Mouse (Mus musculus) frontal cortex, adult 2 months (tissue): Measurements from ENCODE around the gene Blvrb. TPM values are rescaled to one million over a fixed set of nuclear protein-coding genes. Genes with fewer than 3 reads are reported as not detected.

Experiments
- DNase-seq, 2 experiments: peaks; one replicate each; pipeline ENCODE4 v3.0.0; 2022; ENCODE audit warnings: low spot score in 1 of 2; ENCODE audit errors: extremely low spot score in 1 of 2
- polyA plus RNA-seq: library from polyadenylated mRNA; depleted of rRNA; stranded (reverse); fragments of >200 nt; gene quantifications from 2 replicates; pipeline ENCODE4 v1.2.3, GENCODE M21; 2012

Gene Blvrb
- polyA plus RNA-seq, 1 experiment, result 21.4 TPM

GRCm38 (mm10) chr7:27448421-27449206 lies 836 bp downstream of the Blvrb start:
- peak in 1 of 2 experiments; percentile 35 for DNase-seq

- DNase-seq, result peak; percentile 36 to 83
Measured at GRCm38 (mm10) chr7:27449256-27449862, 1.6 kb downstream of the Blvrb start.

- DNase-seq, result no peak
Measured at GRCm38 (mm10) chr7:27451359-27451758, 3.6 kb downstream of the Blvrb start.

- DNase-seq, result no peak
Measured at GRCm38 (mm10) chr7:27452206-27452770, 4.5 kb downstream of the Blvrb start.

- no peak for DNase-seq
Measured at GRCm38 (mm10) chr7:27454461-27455121, 6.8 kb downstream of the Blvrb start.

- no peak for DNase-seq
Measured at GRCm38 (mm10) chr7:27455273-27455672, 7.5 kb downstream of the Blvrb start.

- DNase-seq, result no peak
Measured at GRCm38 (mm10) chr7:27458614-27459013, 10.8 kb downstream of the Blvrb start.

- DNase-seq, result no peak
Measured at GRCm38 (mm10) chr7:27459640-27460039, 11.9 kb downstream of the Blvrb start.

GRCm38 (mm10) chr7:27460477-27460876 lies 12.7 kb downstream of the Blvrb start:
- DNase-seq, result no peak

GRCm38 (mm10) chr7:27467648-27468047 lies 19.9 kb downstream of the Blvrb start:
- no peak for DNase-seq

- DNase-seq, result no peak
Measured at GRCm38 (mm10) chr7:27471390-27472120, 23.8 kb downstream of the Blvrb start.

- no peak for DNase-seq
Measured at GRCm38 (mm10) chr7:27472596-27472995, 24.8 kb downstream of the Blvrb start.

GRCm38 (mm10) chr7:27473156-27473834 lies 25.5 kb downstream of the Blvrb start, which contains the start of gene Sertad3:
TSS of gene Sertad3 (plus strand) at chr7:27473768.
- DNase-seq, result peak; percentile 95 to 98

- no peak for DNase-seq
Measured at GRCm38 (mm10) chr7:27473835-27474489, 26.2 kb downstream of the Blvrb start.

- peak; percentile 96 to 99 for DNase-seq
Measured at GRCm38 (mm10) chr7:27474490-27474954, 26.7 kb downstream of the Blvrb start.

- DNase-seq, result no peak
Measured at GRCm38 (mm10) chr7:27475596-27475995, 27.8 kb downstream of the Blvrb start.

- no peak for DNase-seq
Measured at GRCm38 (mm10) chr7:27476098-27476635, 28.4 kb downstream of the Blvrb start.

GRCm38 (mm10) chr7:27478561-27478960 lies 30.8 kb downstream of the Blvrb start:
- DNase-seq, result no peak

GRCm38 (mm10) chr7:27479750-27480149 lies 32.0 kb downstream of the Blvrb start:
- DNase-seq, result no peak
